Mouse (Mus musculus) kidney, embryonic 16.5 days (tissue): Measurements from ENCODE around the gene Zdhhc13. TPM values are rescaled to one million over a fixed set of nuclear protein-coding genes. Genes with fewer than 3 reads are reported as not detected.

Experiments
- ATAC-seq: fragments of 200-750 bp; cut with Nextera tagmentation; 2 replicates; pipeline ENCODE4 v1.8.0; 2017; ENCODE audit warnings: moderate TSS enrichment; ENCODE audit not compliant: low FRiP score, low TSS enrichment
- H3K27ac ChIP-seq: fragments of 300-500 bp; sonication (generic); 2 replicates; pipeline ENCODE4 v1.5.1; 2014; ENCODE audit warnings: low read length
- H3K27me3 ChIP-seq: fragments of 300-500 bp; sonication (generic); 2 replicates; pipeline ENCODE4 v1.6.1; 2014; ENCODE audit warnings: low read length, control low read depth, mixed read lengths; ENCODE audit not compliant: insufficient read depth
- H3K36me3 ChIP-seq: fragments of 300-500 bp; sonication (generic); 2 replicates; pipeline ENCODE4 v1.6.1; 2014; ENCODE audit warnings: low read length, control low read depth, mixed read lengths; ENCODE audit not compliant: insufficient read depth
- H3K4me1 ChIP-seq: fragments of 300-500 bp; sonication (generic); 2 replicates; pipeline ENCODE4 v1.6.1; 2014; ENCODE audit warnings: low read length, control low read depth, mixed read lengths; ENCODE audit not compliant: insufficient read depth
- H3K4me2 ChIP-seq: fragments of 300-500 bp; sonication (generic); replicated peaks from 2 replicates; pipeline ENCODE4 v1.6.1; 2014; ENCODE audit warnings: low read depth, low read length
- H3K4me3 ChIP-seq: fragments of 300-500 bp; sonication (generic); 2 replicates; pipeline ENCODE4 v1.5.1; 2014; ENCODE audit warnings: mild to moderate bottlenecking, low read length
- H3K9ac ChIP-seq: fragments of 300-500 bp; sonication (generic); replicated peaks from 2 replicates; pipeline ENCODE4 v1.6.1; 2014; ENCODE audit warnings: low read length
- H3K9me3 ChIP-seq: fragments of 300-500 bp; sonication (generic); 2 replicates; pipeline ENCODE4 v1.6.1; 2016; ENCODE audit warnings: low read length, control low read depth
- WGBS: fragments of 180-500 bp; shearing (Covaris S2); extraction: QIAGEN DNeasy Blood & Tissue Kit; methylation state at CpG from one replicate; pipeline ENCODE4 v1.1.7; 2014; 5-methylcytosine and 5-hydroxymethylcytosine counted together
- polyA plus RNA-seq: library from polyadenylated mRNA; unstranded; fragments of >200 nt; fragmentation: Nextera tagmentation; extraction: Ambion mirVana; gene quantifications from 2 replicates; pipeline ENCODE4 v1.2.1, GENCODE M21; 2015

Zdhhc13 gene
- polyA plus RNA-seq, 1 experiment from 2014 or later, result 46.0 TPM

DNA sequence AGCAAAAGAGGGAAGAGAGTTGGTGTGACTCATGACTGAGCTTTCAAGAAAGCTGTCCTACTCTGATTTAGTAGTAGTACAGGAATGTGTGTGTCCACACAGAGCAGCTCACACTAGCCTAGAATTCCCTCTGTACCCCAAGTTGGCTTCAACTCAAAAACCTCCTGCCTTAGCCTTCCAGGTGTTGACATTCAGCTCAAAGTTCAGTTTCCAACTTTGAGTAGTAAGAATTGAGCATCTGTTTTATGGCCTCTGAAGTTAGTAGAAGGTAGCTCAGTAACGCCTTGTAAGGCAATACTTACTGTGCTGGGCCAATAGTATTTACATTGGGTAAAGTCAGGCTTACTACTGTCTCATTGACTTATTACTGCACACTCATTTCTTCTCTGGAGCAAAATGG, 24.8 kb downstream of the Zdhhc13 start:
- Histone ChIP-seq H3K4me2 (no peak overlapping the region), H3K36me3 (peaks cover 16% of the 10 kb centered on the region; the same call in 1 of the 2 replicates), H3K9me3 (no peaks in the 10 kb centered on the region), H3K4me1 (no peaks in the 10 kb centered on the region), H3K27me3 (no peaks in the 10 kb centered on the region), H3K27ac (no peak overlapping the region), H3K4me3 (no peak overlapping the region), H3K9ac (no peak overlapping the region)
- ATAC-seq, result no peak
- WGBS, result 49% methylated on average over 1 of the region's 1 CpGs

DNA sequence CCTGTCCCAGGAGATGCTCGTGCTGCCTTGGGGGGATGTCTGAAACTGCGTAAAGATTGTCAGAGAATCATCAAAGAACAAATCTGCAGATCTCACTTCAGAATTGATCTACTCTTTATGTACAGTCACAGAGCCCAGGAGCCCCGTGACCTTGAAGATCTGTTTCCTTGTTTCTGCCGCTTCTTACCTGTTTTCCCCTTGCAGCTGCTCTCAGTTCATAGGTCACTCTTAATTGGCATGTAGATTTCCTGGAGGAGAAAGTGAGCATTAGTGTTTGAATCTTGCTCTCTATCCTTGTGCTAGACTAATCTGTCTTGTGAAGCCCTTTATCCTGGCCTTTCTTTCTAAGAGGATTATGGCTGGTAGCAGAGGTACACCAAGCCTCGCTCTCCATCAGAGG, 32.9 kb downstream of the Zdhhc13 start:
- no peak overlapping the region for H3K9ac ChIP-seq
- H3K4me3 ChIP-seq, result no peak overlapping the region
- no peaks in the 10 kb centered on the region for H3K9me3 ChIP-seq
- no peak for ATAC-seq
- peaks cover 70% of the 10 kb centered on the region for H3K36me3 ChIP-seq
- no peaks in the 10 kb centered on the region for H3K4me1 ChIP-seq
- 92% methylated on average over 5 of the region's 5 CpGs for WGBS
- no peak overlapping the region for H3K27ac ChIP-seq
- no peak overlapping the region for H3K4me2 ChIP-seq
- no peaks in the 10 kb centered on the region for H3K27me3 ChIP-seq

- WGBS, result 98% methylated on average over 3 of the region's 3 CpGs
- Histone ChIP-seq H3K36me3 (peaks cover 75% of the 10 kb centered on the region), H3K4me3 (no peak overlapping the region), H3K4me1 (no peaks in the 10 kb centered on the region), H3K9me3 (no peaks in the 10 kb centered on the region), H3K27me3 (no peaks in the 10 kb centered on the region), H3K9ac (no peak overlapping the region), H3K4me2 (no peak overlapping the region), H3K27ac (no peak overlapping the region)
- no peak for ATAC-seq
Observed at GRCm38 (mm10) chr7:48823621-48824020, 34.8 kb downstream of the Zdhhc13 start.

DNA sequence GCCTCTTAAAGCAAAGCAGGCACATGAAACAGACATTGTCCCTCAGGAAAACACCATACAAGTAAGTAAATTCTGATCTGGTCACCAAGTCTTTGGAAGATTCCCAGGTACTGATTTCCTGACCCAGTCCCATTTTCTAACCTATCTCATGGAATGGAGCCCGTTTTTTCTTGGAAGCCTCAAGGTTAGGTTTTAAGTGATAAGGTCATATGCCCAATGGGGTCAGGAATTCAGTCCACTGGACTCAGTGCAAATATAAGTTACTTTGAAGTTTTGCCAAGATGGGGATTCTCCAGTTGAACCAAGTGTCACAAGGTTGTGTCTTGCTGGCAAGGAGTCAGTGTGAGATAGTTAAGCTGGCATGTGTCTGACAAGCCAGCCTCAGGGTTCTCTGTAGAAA, 35.9 kb downstream of the Zdhhc13 start:
- Histone ChIP-seq H3K36me3 (peaks cover 66% of the 10 kb centered on the region), H3K4me1 (no peaks in the 10 kb centered on the region), H3K27ac (no peak overlapping the region), H3K9ac (no peak overlapping the region), H3K27me3 (no peaks in the 10 kb centered on the region), H3K4me3 (no peak overlapping the region), H3K9me3 (no peaks in the 10 kb centered on the region), H3K4me2 (no peak overlapping the region)
- no peak for ATAC-seq
- 81% methylated on average over 1 of the region's 1 CpGs for WGBS

DNA sequence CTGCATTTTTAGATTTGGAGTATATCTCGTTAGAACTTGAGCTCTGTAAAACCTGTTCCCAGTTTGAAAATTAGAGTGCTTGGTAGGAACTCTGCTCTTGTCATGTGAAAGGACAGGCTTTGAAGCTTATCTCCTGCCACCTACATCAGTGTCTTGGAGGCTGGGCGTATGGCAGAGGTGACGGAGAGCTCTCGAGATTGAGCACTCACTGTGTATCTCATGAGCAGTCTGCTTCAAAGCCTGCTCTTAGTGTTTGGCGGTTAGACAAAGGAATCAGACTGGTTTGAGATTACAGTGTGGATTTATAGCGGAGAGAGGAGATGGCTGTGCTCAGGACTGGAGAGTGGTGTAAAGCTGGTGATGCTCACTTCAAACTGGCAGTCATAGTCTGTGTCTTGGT, 36.4 kb downstream of the Zdhhc13 start:
- no peaks in the 10 kb centered on the region for H3K27me3 ChIP-seq
- 94% methylated on average over 6 of the region's 6 CpGs for WGBS
- ATAC-seq, result no peak
- no peaks in the 10 kb centered on the region for H3K4me1 ChIP-seq
- no peak overlapping the region for H3K9ac ChIP-seq
- H3K9me3 ChIP-seq, result no peaks in the 10 kb centered on the region
- H3K4me3 ChIP-seq, result no peak overlapping the region
- no peak overlapping the region for H3K4me2 ChIP-seq
- H3K27ac ChIP-seq, result no peak overlapping the region
- peaks cover 61% of the 10 kb centered on the region for H3K36me3 ChIP-seq

- Histone ChIP-seq H3K36me3 (peaks cover 29% of the 10 kb centered on the region), H3K27ac (no peak overlapping the region), H3K4me3 (no peak overlapping the region), H3K4me1 (no peaks in the 10 kb centered on the region), H3K9me3 (no peaks in the 10 kb centered on the region), H3K4me2 (no peak overlapping the region), H3K9ac (no peak overlapping the region), H3K27me3 (no peaks in the 10 kb centered on the region)
- ATAC-seq, result no peak
- 69% methylated on average over 5 of the region's 5 CpGs for WGBS
Observed at GRCm38 (mm10) chr7:48829177-48829910, 40.5 kb downstream of the Zdhhc13 start.

- H3K9me3 ChIP-seq, result no peaks in the 10 kb centered on the region
- WGBS, result 28% methylated on average over 2 of the region's 2 CpGs
- no peak for ATAC-seq
- no peak overlapping the region for H3K27ac ChIP-seq
- H3K4me1 ChIP-seq, result no peaks in the 10 kb centered on the region
- H3K27me3 ChIP-seq, result no peaks in the 10 kb centered on the region
- peaks cover 19% of the 10 kb centered on the region for H3K36me3 ChIP-seq
- no peak overlapping the region for H3K4me3 ChIP-seq
- H3K4me2 ChIP-seq, result no peak overlapping the region
- H3K9ac ChIP-seq, result no peak overlapping the region
Observed at GRCm38 (mm10) chr7:48830395-48830794, 41.6 kb downstream of the Zdhhc13 start.

GRCm38 (mm10) chr7:48832735-48833134, 43.9 kb downstream of the Zdhhc13 start:
- no peaks in the 10 kb centered on the region for H3K4me1 ChIP-seq
- no peak overlapping the region for H3K27ac ChIP-seq
- H3K27me3 ChIP-seq, result no peaks in the 10 kb centered on the region
- H3K4me3 ChIP-seq, result no peak overlapping the region
- ATAC-seq, result no peak
- peaks cover 3% of the 10 kb centered on the region for H3K36me3 ChIP-seq
- WGBS, result 83% methylated on average over 1 of the region's 1 CpGs
- no peaks in the 10 kb centered on the region for H3K9me3 ChIP-seq
- no peak overlapping the region for H3K9ac ChIP-seq
- no peak overlapping the region for H3K4me2 ChIP-seq

DNA sequence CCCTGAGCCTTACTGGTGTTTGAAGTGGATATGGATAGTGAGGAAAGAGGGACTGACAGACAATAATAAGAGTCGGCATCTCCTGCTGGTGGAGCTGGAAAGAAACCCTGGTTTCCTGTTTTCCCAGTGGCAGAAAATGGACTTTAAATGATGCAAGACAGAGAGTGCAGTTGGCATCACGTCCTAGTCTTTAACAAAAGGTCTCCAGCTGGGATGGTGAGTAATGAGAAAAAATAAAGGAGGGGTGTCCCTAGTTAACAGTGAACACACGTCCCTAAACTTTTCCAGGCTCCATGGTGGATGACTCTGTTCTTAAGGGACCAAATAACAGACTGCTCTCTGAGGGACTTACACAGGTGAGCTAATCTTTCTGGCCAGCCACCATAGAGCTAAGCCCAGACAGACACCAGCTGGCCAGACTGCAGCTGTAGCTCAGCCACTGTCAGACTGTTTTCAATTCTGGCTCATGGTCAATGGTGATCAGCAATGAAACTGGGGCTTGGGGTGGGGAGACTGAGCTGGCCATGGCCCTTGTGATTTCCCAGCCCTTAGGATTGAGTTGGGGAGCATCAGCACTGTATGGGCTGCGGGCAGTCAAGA, 45.7 kb downstream of the Zdhhc13 start:
- H3K4me2 ChIP-seq, result no peak overlapping the region
- H3K36me3 ChIP-seq, result no peaks in the 10 kb centered on the region
- H3K27ac ChIP-seq, result no peak overlapping the region
- H3K27me3 ChIP-seq, result no peaks in the 10 kb centered on the region
- WGBS, result 75% methylated on average over 4 of the region's 4 CpGs
- no peak overlapping the region for H3K4me3 ChIP-seq
- no peak overlapping the region for H3K9ac ChIP-seq
- H3K4me1 ChIP-seq, result no peaks in the 10 kb centered on the region
- no peak for ATAC-seq
- H3K9me3 ChIP-seq, result no peaks in the 10 kb centered on the region

DNA sequence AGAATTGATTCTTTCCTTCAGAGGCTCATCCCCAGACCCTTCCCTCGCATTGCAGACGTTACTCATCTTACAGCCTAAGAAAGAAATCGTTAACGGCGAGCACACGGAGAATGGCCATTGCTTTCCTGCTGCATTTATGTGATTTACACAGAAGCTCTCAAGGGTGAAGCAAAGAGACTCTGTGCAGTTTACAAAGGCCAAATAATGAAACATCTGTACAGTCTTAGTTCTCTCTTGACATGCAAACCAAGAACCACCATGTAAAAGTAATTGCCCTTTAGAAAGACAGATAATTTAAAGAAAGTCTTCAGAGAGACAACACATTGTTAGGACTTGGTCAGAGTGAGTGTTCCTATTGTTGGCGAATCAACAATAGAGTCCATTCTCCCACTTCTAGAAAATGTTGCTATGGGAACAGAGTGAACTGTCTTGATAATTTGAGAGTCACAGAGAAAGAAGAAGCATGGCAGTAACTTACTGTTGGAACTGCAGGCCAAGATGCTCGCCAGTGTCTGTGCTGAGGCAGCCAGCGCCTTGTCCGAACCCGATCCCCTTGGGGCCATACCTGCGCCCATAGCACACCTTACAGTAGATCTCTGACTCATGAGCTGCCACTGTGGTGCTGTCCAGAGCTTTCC, 46.3 kb downstream of the Zdhhc13 start:
- Histone ChIP-seq H3K9ac (no peak overlapping the region), H3K27me3 (no peaks in the 10 kb centered on the region), H3K4me1 (no peaks in the 10 kb centered on the region), H3K4me3 (no peak overlapping the region), H3K9me3 (no peaks in the 10 kb centered on the region), H3K36me3 (no peaks in the 10 kb centered on the region), H3K27ac (no peak overlapping the region), H3K4me2 (no peak overlapping the region)
- 77% methylated on average over 12 of the region's 12 CpGs for WGBS
- ATAC-seq, result no peak
